In the genomic region with DNA sequence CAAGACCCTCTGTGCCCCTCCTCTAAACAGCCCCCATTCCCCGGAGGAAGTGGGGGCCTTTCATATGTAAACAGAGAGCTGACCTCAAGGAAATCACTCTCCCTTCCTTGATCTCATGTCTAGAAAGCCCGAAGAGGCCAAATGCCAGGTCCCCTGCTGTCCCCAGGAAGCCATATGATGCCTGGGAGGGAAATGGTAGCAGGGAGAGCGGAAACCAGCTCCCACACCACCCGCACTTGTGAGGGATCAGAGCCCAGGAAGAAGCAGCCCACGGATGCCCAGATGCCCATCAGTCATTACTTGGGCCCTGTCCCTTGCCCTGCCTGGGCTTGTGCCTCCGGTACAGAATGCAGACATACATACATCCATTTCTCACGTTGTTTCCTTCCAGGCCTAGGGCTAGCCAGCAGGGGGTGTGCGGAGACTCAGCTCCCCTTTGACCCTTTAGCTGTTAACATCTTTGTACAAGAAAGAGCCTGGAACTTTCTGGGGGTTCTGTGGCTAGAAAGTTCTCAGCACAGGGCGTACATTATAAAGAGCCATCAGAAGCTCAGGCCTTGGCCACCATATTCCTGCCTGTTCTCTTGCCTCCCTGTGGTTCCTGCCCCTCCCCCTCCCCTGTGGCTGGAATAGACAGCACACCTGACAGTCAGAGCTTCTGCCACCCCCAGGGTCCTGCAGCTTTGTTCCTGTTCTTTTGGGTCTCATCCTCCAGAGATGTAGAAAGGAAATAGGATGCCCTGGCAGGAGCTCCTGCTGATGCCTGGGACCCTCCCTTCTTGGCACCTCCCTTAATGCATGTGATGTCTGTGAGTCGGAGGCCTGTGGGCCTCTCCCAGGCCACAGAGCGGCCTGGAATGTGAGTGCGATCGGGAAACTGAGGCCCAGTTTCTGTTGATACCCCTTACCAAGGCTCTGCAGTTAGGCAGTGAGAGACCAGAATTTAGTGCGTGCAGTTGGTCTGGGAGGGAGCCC, we compare ENCODE assay signal across 9 mouse cellular contexts.
A peak's percentile ranks its signal among the peaks of the same experiment; 100 is the strongest.
DNase-seq lines count a peak whose midpoint lies in the region; ATAC-seq lines count a peak whose summit lies in the region.
"Had no signal": no experiment of that assay in that cellular context is flagged by ENCODE, and none has a peak within 500 bp of the region (broad histone marks: within the 10 kb centered on the region; RNA-seq: fewer than 3 reads in every experiment).

No protein-coding gene starts in this region.

- 51% methylated on average over 14 of the region's 14 CpGs for WGBS in heart, embryonic 16.5 days
- 37% methylated on average over 14 of the region's 14 CpGs for WGBS in hindbrain, embryonic 15.5 days
- 36% methylated on average over 14 of the region's 14 CpGs for WGBS in midbrain, embryonic 11.5 days

- no peak for DNase-seq in heart, postnatal 4 days
- DNase-seq in ZHBTc4 (ENCODE audit: low read depth, low spot score), result peak; percentile 50
- peak; percentile 92 for DNase-seq in midbrain, embryonic 11.5 days (ENCODE audit: low spot score, missing footprints)
- DNase-seq in urinary bladder, postnatal 4 days (ENCODE audit: low spot score in 2 of 2), result no peak
- DNase-seq in adrenal gland, adult 18-20 months (ENCODE audit: low spot score in 2 of 2), result no peak
- DNase-seq in adrenal gland, adult 8-10 months, result no peak

- no peak overlapping the region for H3K4me3 ChIP-seq in heart, embryonic 16.5 days (ENCODE audit: low read length)
- no peak overlapping the region for H3K4me3 ChIP-seq in hindbrain, embryonic 15.5 days
- no peak overlapping the region for H3K4me3 ChIP-seq in midbrain, embryonic 11.5 days (ENCODE audit: low read depth, low read length)
- H3K4me3 ChIP-seq: heart, embryonic 13.5 days had no signal

- H3K4me2 ChIP-seq in heart, embryonic 16.5 days (ENCODE audit: low read depth, low read length), result no peak overlapping the region
- H3K4me2 ChIP-seq in hindbrain, embryonic 15.5 days, result no peak overlapping the region
- H3K4me2 ChIP-seq in midbrain, embryonic 11.5 days, result no peak overlapping the region
- H3K4me2 ChIP-seq: heart, embryonic 13.5 days had no signal

- H3K9me3 ChIP-seq in heart, embryonic 16.5 days (replicated peaks; ENCODE audit: control insufficient read depth, low read length), result no peaks in the 10 kb centered on the region
- H3K9me3 ChIP-seq in hindbrain, embryonic 15.5 days, result no peaks in the 10 kb centered on the region
- no peaks in the 10 kb centered on the region for H3K9me3 ChIP-seq in midbrain, embryonic 11.5 days (ENCODE audit: control insufficient read depth, low read length)
- H3K9me3 ChIP-seq: heart, embryonic 13.5 days had no signal

- ATAC-seq in heart, embryonic 16.5 days (replicated peaks; ENCODE audit: extremely low read depth, insufficient read depth, low FRiP score), result no peak
- ATAC-seq in hindbrain, embryonic 15.5 days (ENCODE audit: low FRiP score, low read depth), result no peak
- ATAC-seq in midbrain, embryonic 11.5 days (ENCODE audit: low FRiP score), result peak; percentile 2; the same call in 1 of the 2 replicates

- H3K36me3 ChIP-seq in heart, embryonic 16.5 days (ENCODE audit: control insufficient read depth, insufficient read depth), result no peaks in the 10 kb centered on the region
- no peaks in the 10 kb centered on the region for H3K36me3 ChIP-seq in hindbrain, embryonic 15.5 days
- no peaks in the 10 kb centered on the region for H3K36me3 ChIP-seq in midbrain, embryonic 11.5 days (ENCODE audit: control insufficient read depth, insufficient read depth, low read length)
- H3K36me3 ChIP-seq: heart, embryonic 13.5 days had no signal

- peaks cover 12% of the 10 kb centered on the region; the same call in 1 of the 2 replicates for H3K4me1 ChIP-seq in heart, embryonic 16.5 days (ENCODE audit: control insufficient read depth, insufficient read depth, low read length)
- H3K4me1 ChIP-seq in hindbrain, embryonic 15.5 days (replicated peaks), result peaks cover 70% of the 10 kb centered on the region
- peaks cover 69% of the 10 kb centered on the region for H3K4me1 ChIP-seq in midbrain, embryonic 11.5 days (ENCODE audit: control insufficient read depth, insufficient read depth, low read length)

- peak overlapping the region; percentile 11; the same call in 1 of the 2 replicates for H3K27ac ChIP-seq in heart, embryonic 16.5 days (ENCODE audit: low read length)
- H3K27ac ChIP-seq in hindbrain, embryonic 15.5 days (replicated peaks), result 0 out of 2 replicates have a peak overlapping the region, but pooled peaks have one; percentile 16
- peak overlapping the region; percentile 66 for H3K27ac ChIP-seq in midbrain, embryonic 11.5 days (ENCODE audit: low read depth, low read length)
- H3K27ac ChIP-seq: heart, embryonic 13.5 days had no signal

- no peaks in the 10 kb centered on the region for H3K27me3 ChIP-seq in heart, embryonic 16.5 days (ENCODE audit: control insufficient read depth, insufficient read depth, low read length)
- no peaks in the 10 kb centered on the region; the same call in 1 of the 2 replicates for H3K27me3 ChIP-seq in hindbrain, embryonic 15.5 days
- H3K27me3 ChIP-seq in midbrain, embryonic 11.5 days (ENCODE audit: control insufficient read depth, insufficient read depth, low read length), result peaks cover 2% of the 10 kb centered on the region

- no peak overlapping the region for H3K9ac ChIP-seq in heart, embryonic 16.5 days (ENCODE audit: low read length)
- no peak overlapping the region for H3K9ac ChIP-seq in hindbrain, embryonic 15.5 days
- peak overlapping the region; percentile 9; the same call in 1 of the 2 replicates for H3K9ac ChIP-seq in midbrain, embryonic 11.5 days (ENCODE audit: low read length)
- H3K9ac ChIP-seq: heart, embryonic 13.5 days had no signal

Comparison
In these comparisons a context has a peak if more than half of its experiments do, and no peak if none do; other contexts are left out.
1. H3K27ac ChIP-seq: peak in every context shown above with its lines; median percentile 66 in midbrain, embryonic 11.5 days; 16 in hindbrain, embryonic 15.5 days; 11 in heart, embryonic 16.5 days.
2. DNase-seq: peak in ZHBTc4 (single experiment) and midbrain, embryonic 11.5 days (single experiment); none in heart, postnatal 4 days (single experiment), urinary bladder, postnatal 4 days (0 of 2), adrenal gland, adult 18-20 months (0 of 2) and adrenal gland, adult 8-10 months (single experiment).